Mouse (Mus musculus): ENCODE results near the gene Slc22a18. TPM values are rescaled to one million over a fixed set of nuclear protein-coding genes. Genes with fewer than 3 reads are reported as not detected.
A peak's percentile ranks its signal among the peaks of the same experiment; 100 is the strongest.

Gene Slc22a18
- total and polyA plus RNA-seq, 3 experiments: 0.48 to 2.0 (median 0.76) TPM

- Histone ChIP-seq H3K27me3 (replicated peaks) (no peaks in the 10 kb centered on the region), H3K27ac (ENCODE audit: insufficient read depth, low read depth) (no peak overlapping the region), H3K9ac (ENCODE audit: insufficient read depth, low read depth) (no peak overlapping the region), H3K79me2 (replicated peaks; ENCODE audit: control insufficient read depth, extremely low read depth, insufficient read depth, poor library complexity, severe bottlenecking) (peaks cover 81% of the 10 kb centered on the region), H3K9me3 (replicated peaks; ENCODE audit: low read length) (no peaks in the 10 kb centered on the region), H3K4me3 (replicated peaks in 1 of 3; ENCODE audit: low read depth in 2 of 3, low read length in 2 of 3, poor library complexity in 1 of 3) (no peak overlapping the region), H3K4me2 (ENCODE audit: insufficient read depth, low read depth, poor library complexity, severe bottlenecking) (no peak overlapping the region), H3K36me3 (replicated peaks in 1 of 2; ENCODE audit: control insufficient read depth in 1 of 2, insufficient read depth in 1 of 2, low read length in 1 of 2) (peaks cover 22 to 68% of the 10 kb centered on the region in 2 experiments), H3K4me1 (ENCODE audit: control insufficient read depth in 1 of 2, insufficient read depth in 2 of 2) (peaks cover 3 to 48% of the 10 kb centered on the region in 2 experiments)
- dilution Hi-C loops (cut with MboI; ENCODE audit: extremely low pct_ligation_motif_present, extremely low pct_unique_long_range_greater_than_20kb, low sequenced_read_pairs): no loop called here
- TF ChIP-seq CTCF (conservative IDR thresholded peaks at IDR 0.05 in 1 of 2, IDR thresholded peaks at IDR 0.05 in 1 of 2; ENCODE audit: low read depth in 2 of 2, low read length in 2 of 2): peak; percentile 61 to 67
- TF ChIP-seq ELF1 (IDR thresholded peaks at IDR 0.05; ENCODE audit: low read depth, low read length): no peak
- TF ChIP-seq RAD21 (IDR thresholded peaks at IDR 0.05; ENCODE audit: low read depth, low read length): peak; percentile 13
- in situ Hi-C loops (cut with MboI; ENCODE audit: low pct_ligation_motif_present, low pct_unique_long_range_greater_than_20kb, low sequenced_read_pairs): no loop called here
- peak; percentile 58 for DNase-seq (ENCODE audit: extremely low read depth)
These were observed 70.8 kb downstream of the Slc22a18 start for GRCm38 (mm10) chr7:143544368-143544767.

GRCm38 (mm10) chr7:143546554-143546953 lies 73.0 kb downstream of the Slc22a18 start:
- peak overlapping the region; percentile 6; the same call in 1 of the 2 replicates for H3K4me2 ChIP-seq (ENCODE audit: insufficient read depth, low read depth, poor library complexity, severe bottlenecking)
- 0 out of 2 replicates have a peak overlapping the region, but pooled peaks have one; percentile 8 for H3K9ac ChIP-seq (ENCODE audit: insufficient read depth, low read depth)
- H3K36me3 ChIP-seq (replicated peaks in 1 of 2; ENCODE audit: control insufficient read depth in 1 of 2, insufficient read depth in 1 of 2, low read length in 1 of 2): peaks cover 7 to 48% of the 10 kb centered on the region in 2 experiments

DNA sequence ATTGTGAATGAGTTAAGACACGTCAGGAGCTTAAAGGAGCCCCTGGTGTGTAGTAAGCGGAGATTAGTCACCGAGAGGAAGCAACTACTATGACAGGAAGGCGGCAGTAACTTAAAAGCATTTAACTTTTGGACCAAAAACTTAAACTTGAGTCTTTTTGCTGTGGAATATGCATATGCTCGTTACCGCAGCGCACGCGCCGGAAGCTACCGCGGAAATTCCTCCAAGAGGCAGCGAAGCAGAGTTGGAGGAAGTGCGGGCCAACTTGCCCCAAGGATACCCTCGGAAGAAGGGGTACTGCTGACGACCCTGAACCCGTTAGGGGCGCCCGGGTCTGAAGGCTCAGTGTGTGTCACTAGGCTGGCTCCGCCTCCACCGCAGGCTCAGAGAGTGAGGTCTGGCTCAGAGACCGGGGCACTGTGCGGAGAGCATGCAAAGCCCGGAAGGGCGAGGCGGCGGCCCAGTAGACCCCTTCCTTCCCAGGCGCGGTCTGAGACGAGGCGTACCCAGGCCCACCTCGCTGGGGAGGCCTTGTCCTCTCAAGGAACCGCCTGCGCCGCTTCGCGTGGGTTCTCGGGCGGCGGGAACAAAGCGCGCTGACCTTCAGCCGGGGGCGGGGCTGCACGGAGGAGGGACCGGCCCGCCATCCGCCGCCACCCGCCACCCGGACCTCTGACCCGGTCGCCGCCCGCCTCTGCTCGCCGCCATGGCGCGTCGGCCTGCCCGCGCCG lies 74.9 kb downstream of the Slc22a18 start:
- Histone ChIP-seq H3K9ac (ENCODE audit: insufficient read depth, low read depth) (peak overlapping the region; percentile 83), H3K4me2 (ENCODE audit: insufficient read depth, low read depth, poor library complexity, severe bottlenecking) (peak overlapping the region; percentile 44), H3K4me3 (replicated peaks in 1 of 3; ENCODE audit: low read depth in 2 of 3, low read length in 2 of 3, poor library complexity in 1 of 3) (peak overlapping the region; percentile 83 to 97 (median 92)), H3K27me3 (replicated peaks) (no peaks in the 10 kb centered on the region), H3K9me3 (replicated peaks; ENCODE audit: low read length) (no peaks in the 10 kb centered on the region), H3K79me2 (replicated peaks; ENCODE audit: control insufficient read depth, extremely low read depth, insufficient read depth, poor library complexity, severe bottlenecking) (peaks cover 42% of the 10 kb centered on the region), H3K4me1 (ENCODE audit: control insufficient read depth in 1 of 2, insufficient read depth in 2 of 2) (peaks cover 3 to 47% of the 10 kb centered on the region in 2 experiments), H3K27ac (ENCODE audit: insufficient read depth, low read depth) (peak overlapping the region; percentile 89), H3K36me3 (replicated peaks in 1 of 2; ENCODE audit: control insufficient read depth in 1 of 2, insufficient read depth in 1 of 2, low read length in 1 of 2) (peaks cover 12 to 44% of the 10 kb centered on the region in 2 experiments)
- dilution Hi-C loops (cut with MboI; ENCODE audit: extremely low pct_ligation_motif_present, extremely low pct_unique_long_range_greater_than_20kb, low sequenced_read_pairs): no loop called here
- peak; percentile 52 for DNase-seq (ENCODE audit: extremely low read depth)
- in situ Hi-C loops (cut with MboI; ENCODE audit: low pct_ligation_motif_present, low pct_unique_long_range_greater_than_20kb, low sequenced_read_pairs): no loop called here
- TF ChIP-seq JUND (conservative IDR thresholded peaks at IDR 0.05; ENCODE audit: low read depth, low read length) (no peak), ELF1 (IDR thresholded peaks at IDR 0.05; ENCODE audit: low read depth, low read length) (peak; percentile 59; the same call in 1 of the 2 replicates), POLR2A (IDR thresholded peaks at IDR 0.05; ENCODE audit: low read depth, low read length) (no peak), MYC (IDR thresholded peaks at IDR 0.05; ENCODE audit: low read depth, low read length) (peak; percentile 63), ZMIZ1 (IDR thresholded peaks at IDR 0.05; ENCODE audit: low read depth, low read length) (0 out of 2 replicates have a peak, but pooled peaks have one; percentile 19), MAZ (IDR thresholded peaks at IDR 0.05; ENCODE audit: low read depth, low read length) (0 out of 2 replicates have a peak, but pooled peaks have one; percentile 18), NELFE (IDR thresholded peaks at IDR 0.05; ENCODE audit: low read depth, low read length) (0 out of 2 replicates have a peak, but pooled peaks have one; percentile 5), HCFC1 (IDR thresholded peaks at IDR 0.05; ENCODE audit: low read depth, low read length) (peak; percentile 19; the same call in 1 of the 2 replicates), MAX (IDR thresholded peaks at IDR 0.05; ENCODE audit: low read length) (peak; percentile 30; the same call in 1 of the 2 replicates), BHLHE40 (IDR thresholded peaks at IDR 0.05; ENCODE audit: low read depth, low read length) (peak; percentile 86), CHD1 (IDR thresholded peaks at IDR 0.05; ENCODE audit: low read depth, low read length) (0 out of 2 replicates have a peak, but pooled peaks have one; percentile 38), NRF1 (IDR thresholded peaks at IDR 0.05; ENCODE audit: low read depth, low read length) (peak; percentile 75), MXI1 (IDR thresholded peaks at IDR 0.05; ENCODE audit: low read depth, low read length) (peak; percentile 75), UBTF (IDR thresholded peaks at IDR 0.05; ENCODE audit: low read depth, low read length) (no peak; the same call in 1 of the 2 replicates), SIN3A (IDR thresholded peaks at IDR 0.05; ENCODE audit: low read length) (peak; percentile 68), TBP (conservative IDR thresholded peaks at IDR 0.05; ENCODE audit: low read depth, low read length) (0 out of 2 replicates have a peak, but pooled peaks have one; percentile 29)

More at GRCm38 (mm10) chr7:143546554-143546953, 73.0 kb downstream of the Slc22a18 start:
- H3K27ac ChIP-seq (ENCODE audit: insufficient read depth, low read depth): no peak overlapping the region
- TF ChIP-seq ETS1 (conservative IDR thresholded peaks at IDR 0.05; ENCODE audit: low read depth, low read length) (no peak), POLR2AphosphoS2 (IDR thresholded peaks at IDR 0.05; ENCODE audit: low read depth, low read length) (no peak), SMC3 (IDR thresholded peaks at IDR 0.05; ENCODE audit: low read depth, low read length) (no peak), BHLHE40 (IDR thresholded peaks at IDR 0.05; ENCODE audit: low read depth, low read length) (no peak), MAFK (IDR thresholded peaks at IDR 0.05; ENCODE audit: insufficient replicate concordance, low read length) (no peak), USF1 (IDR thresholded peaks at IDR 0.05; ENCODE audit: low read depth, low read length) (no peak), ZMIZ1 (IDR thresholded peaks at IDR 0.05; ENCODE audit: low read depth, low read length) (no peak)
- H3K79me2 ChIP-seq (replicated peaks; ENCODE audit: control insufficient read depth, extremely low read depth, insufficient read depth, poor library complexity, severe bottlenecking): peaks cover 60% of the 10 kb centered on the region
- H3K27me3 ChIP-seq (replicated peaks): no peaks in the 10 kb centered on the region
- dilution Hi-C loops (cut with MboI; ENCODE audit: extremely low pct_ligation_motif_present, extremely low pct_unique_long_range_greater_than_20kb, low sequenced_read_pairs) (no loop called here), in situ Hi-C loops (cut with MboI; ENCODE audit: low pct_ligation_motif_present, low pct_unique_long_range_greater_than_20kb, low sequenced_read_pairs) (no loop called here)
- no peak overlapping the region for H3K4me3 ChIP-seq (replicated peaks in 1 of 3; ENCODE audit: low read depth in 2 of 3, low read length in 2 of 3, poor library complexity in 1 of 3)
- no peak for DNase-seq (ENCODE audit: extremely low read depth)
- H3K9me3 ChIP-seq (replicated peaks; ENCODE audit: low read length): no peaks in the 10 kb centered on the region
- H3K4me1 ChIP-seq (ENCODE audit: control insufficient read depth in 1 of 2, insufficient read depth in 2 of 2): peaks cover 3 to 53% of the 10 kb centered on the region in 2 experiments
